Mouse (Mus musculus) ES-E14 (cell line): ENCODE results near the gene Akt1.

Experiments
- MAFK ChIP-seq: IDR thresholded peaks from 2 replicates; pipeline ENCODE4 v1.6.1; 2014; ENCODE audit warnings: mild to moderate bottlenecking, low read depth, low read length, inconsistent platforms; ENCODE audit not compliant: insufficient read depth
- ZNF384 ChIP-seq: IDR thresholded peaks from 2 replicates; pipeline ENCODE4 v1.6.1; 2012; ENCODE audit warnings: low read depth, low read length, inconsistent platforms

- no peak for TF ChIP-seq MAFK
- no peak for TF ChIP-seq ZNF384
Measured at GRCm38 (mm10) chr12:112663716-112664115, 11.0 kb downstream of the Akt1 start.
